Mouse (Mus musculus): ENCODE measurements around the gene Gm49322.
"Not testable (repeated sequence)": the region's sequence is repeated elsewhere in the genome, so short reads cannot be mapped to it uniquely, and the experiment has no call there.

Gene Gm49322

GRCm38 (mm10) chr10:80613821-80614220 lies 8.0 kb downstream of the Gm49322 start:
- DNase-seq (ENCODE audit: low spot score), result no peak

- DNase-seq (ENCODE audit: low spot score), result no peak
These were observed 8.5 kb downstream of the Gm49322 start for GRCm38 (mm10) chr10:80614351-80614750.

GRCm38 (mm10) chr10:80618181-80618580 lies 12.4 kb downstream of the Gm49322 start:
- no peak for DNase-seq (ENCODE audit: low spot score)

- DNase-seq (ENCODE audit: low spot score), result no peak
These were observed 13.8 kb downstream of the Gm49322 start for GRCm38 (mm10) chr10:80619465-80620244.

GRCm38 (mm10) chr10:80620365-80620764 lies 14.5 kb downstream of the Gm49322 start:
- DNase-seq (ENCODE audit: low spot score), result no peak

GRCm38 (mm10) chr10:80620796-80621689 lies 15.2 kb downstream of the Gm49322 start:
- no peak for DNase-seq (ENCODE audit: low spot score)

GRCm38 (mm10) chr10:80621690-80621939 lies 15.8 kb downstream of the Gm49322 start:
- DNase-seq (ENCODE audit: low spot score), result no peak

GRCm38 (mm10) chr10:80621940-80622660 lies 16.3 kb downstream of the Gm49322 start:
- DNase-seq (ENCODE audit: low spot score), result peak; percentile 98

- no peak for DNase-seq (ENCODE audit: low spot score)
These were observed 17.0 kb downstream of the Gm49322 start, which contains the start of gene Csnk1g2 for GRCm38 (mm10) chr10:80622661-80623456. Gene Csnk1g2, plus strand, starts transcription at chr10:80622838.

- DNase-seq (ENCODE audit: low spot score), result peak; percentile 51
These were observed 17.8 kb downstream of the Gm49322 start for GRCm38 (mm10) chr10:80623457-80624191.

GRCm38 (mm10) chr10:80625764-80626163 lies 19.9 kb downstream of the Gm49322 start:
- no peak for DNase-seq (ENCODE audit: low spot score)

- DNase-seq (ENCODE audit: low spot score), result no peak
These were observed 21.9 kb downstream of the Gm49322 start for GRCm38 (mm10) chr10:80627685-80628084.

GRCm38 (mm10) chr10:80628925-80629324 lies 23.1 kb downstream of the Gm49322 start:
- DNase-seq (ENCODE audit: low spot score), result no peak

GRCm38 (mm10) chr10:80635345-80635744 lies 29.5 kb downstream of the Gm49322 start:
- DNase-seq (ENCODE audit: low spot score), result no peak

- DNase-seq (ENCODE audit: low spot score), result no peak
These were observed 41.1 kb downstream of the Gm49322 start for GRCm38 (mm10) chr10:80646936-80647335.

GRCm38 (mm10) chr10:80649910-80650309 lies 44.1 kb downstream of the Gm49322 start:
- DNase-seq (ENCODE audit: low spot score), result not testable (repeated sequence)

GRCm38 (mm10) chr10:80650392-80650791 lies 44.6 kb downstream of the Gm49322 start:
- DNase-seq (ENCODE audit: low spot score), result no peak

GRCm38 (mm10) chr10:80653156-80653720 lies 47.4 kb downstream of the Gm49322 start:
- DNase-seq (ENCODE audit: low spot score), result no peak

GRCm38 (mm10) chr10:80654866-80655265 lies 49.0 kb downstream of the Gm49322 start:
- DNase-seq (ENCODE audit: low spot score), result no peak

- DNase-seq (ENCODE audit: low spot score), result no peak
These were observed 49.7 kb downstream of the Gm49322 start for GRCm38 (mm10) chr10:80655406-80656129.
